Mouse (Mus musculus) adrenal gland, postnatal 25 days (tissue): Measurements from ENCODE around the gene Gpr1. TPM values are rescaled to one million over a fixed set of nuclear protein-coding genes. Genes with fewer than 3 reads are reported as not detected.

Experiments used
- DNase-seq: peaks from one replicate; pipeline ENCODE4 v3.0.0; 2021; ENCODE audit warnings: mixed read lengths
- long read RNA-seq: library from polyadenylated mRNA; stranded (forward); transcript quantifications from one replicate; pipeline ENCODE4 v2.0.0, GENCODE M21; 2021
- total RNA-seq: library from RNA; stranded (reverse); gene quantifications from 2 replicates; pipeline ENCODE4 v1.2.3, GENCODE M21; 2021

Gene Gpr1
- 0.48 TPM in 1 of 2 replicates, not detected in the other for total RNA-seq
- long read RNA-seq = 0 reads

DNA sequence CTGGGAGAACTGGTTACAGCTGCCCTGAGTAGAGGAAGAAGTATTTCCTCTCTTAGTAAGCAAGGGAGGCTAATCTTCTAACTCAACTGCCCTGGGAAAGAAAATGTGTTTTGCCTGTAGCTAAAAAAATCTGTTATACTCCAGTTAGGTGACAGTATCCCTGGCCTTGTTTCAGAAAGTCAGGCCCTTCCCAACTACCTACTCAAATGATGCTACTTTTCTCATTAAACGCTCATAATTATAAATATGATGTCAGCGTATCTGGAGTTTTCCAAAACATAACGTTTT is at the start of gene Gpr1:
Gene Gpr1 (minus strand): TSS at position 273 of the 288 bp plus-strand sequence.
- no peak for DNase-seq

DNA sequence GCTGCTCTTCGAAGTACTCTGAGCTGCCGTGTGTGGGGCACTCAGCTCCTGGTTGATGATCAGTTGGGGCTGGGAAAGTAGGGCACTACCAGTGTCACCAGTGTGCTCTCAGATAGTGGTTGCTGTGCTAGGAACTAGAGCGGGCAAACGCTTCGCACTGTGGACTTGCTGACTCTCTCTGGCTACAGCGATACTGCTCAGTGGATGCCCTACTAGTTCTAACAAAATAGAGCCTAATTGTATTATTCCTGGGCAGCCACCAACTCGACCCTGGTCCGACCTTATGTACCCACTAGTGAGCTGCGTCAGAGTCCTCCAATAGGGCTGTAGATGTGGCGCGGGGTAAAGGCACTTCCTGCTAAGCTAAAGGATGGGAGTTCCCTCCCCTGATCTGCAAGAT is 49.3 kb upstream of the Gpr1 start:
- DNase-seq = no peak

GRCm38 (mm10) chr1:63261041-63261590 is 46.8 kb upstream of the Gpr1 start:
- DNase-seq = no peak

- no peak for DNase-seq
Measured at GRCm38 (mm10) chr1:63260742-63261033, 46.3 kb upstream of the Gpr1 start.

DNA sequence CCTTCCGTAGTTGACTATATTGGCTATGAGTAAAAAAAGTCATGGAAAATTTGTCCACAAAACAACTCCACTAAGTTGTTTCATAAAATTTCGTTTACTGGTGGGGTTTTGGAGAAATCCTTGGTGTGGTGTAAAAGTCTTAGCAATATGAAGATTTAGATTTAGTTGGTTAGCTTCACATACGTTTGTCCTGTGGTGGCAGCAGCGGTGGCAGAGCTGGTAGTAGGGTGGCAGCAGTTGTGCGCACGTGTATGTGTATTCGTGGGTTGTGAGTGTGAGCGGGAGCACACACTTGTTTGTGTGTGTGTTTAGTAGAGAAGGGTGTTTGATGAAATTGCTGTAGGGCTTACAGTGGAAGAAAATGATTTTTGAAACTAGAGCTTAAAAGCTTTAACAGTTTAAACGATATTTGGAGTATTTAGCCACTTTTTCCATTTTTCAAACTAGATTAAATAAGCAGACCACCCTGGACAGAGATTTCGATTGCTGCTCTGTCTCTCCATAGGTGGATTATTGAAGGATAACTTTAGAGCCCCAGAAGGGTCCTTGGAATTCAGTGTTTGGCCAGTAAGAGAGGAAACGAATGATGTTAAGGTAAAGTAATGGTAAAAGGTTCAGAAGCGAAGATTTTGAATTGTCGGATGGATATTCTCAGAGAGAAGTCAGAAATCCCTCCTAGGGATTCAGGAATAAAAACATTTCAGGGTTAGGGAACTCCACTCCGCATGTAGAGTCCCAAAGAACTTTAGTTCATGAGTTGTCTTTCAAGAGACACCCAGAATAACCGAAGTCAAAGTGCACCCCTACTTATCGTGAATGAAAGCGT is 45.8 kb upstream of the Gpr1 start:
- DNase-seq = no peak

DNA sequence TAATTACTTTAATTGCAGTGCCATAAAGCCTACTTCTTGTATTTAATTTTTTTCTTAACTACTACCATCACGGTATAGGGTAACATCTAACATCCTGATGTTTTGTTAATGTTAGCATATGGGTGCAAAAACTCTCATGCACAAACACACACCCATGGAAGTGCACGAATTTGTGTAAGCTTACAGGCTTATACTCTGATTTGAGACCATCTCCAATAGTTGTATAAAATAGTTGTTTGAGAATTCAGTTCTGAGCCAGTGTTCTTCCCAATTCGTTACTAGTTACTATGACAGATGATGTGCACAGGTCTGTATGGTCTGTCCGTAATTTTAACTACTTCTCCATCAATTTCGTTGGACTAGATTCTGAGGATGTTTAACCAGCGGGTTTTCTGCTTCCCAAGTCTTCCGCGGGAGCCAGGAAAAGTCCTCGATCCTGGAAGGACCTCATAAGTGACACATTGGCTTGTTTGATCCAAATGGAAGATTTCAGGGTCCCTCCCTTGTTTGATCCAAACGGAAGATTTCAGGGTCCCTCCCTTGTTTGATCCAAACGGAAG is 45.0 kb upstream of the Gpr1 start:
- DNase-seq = no peak

DNA sequence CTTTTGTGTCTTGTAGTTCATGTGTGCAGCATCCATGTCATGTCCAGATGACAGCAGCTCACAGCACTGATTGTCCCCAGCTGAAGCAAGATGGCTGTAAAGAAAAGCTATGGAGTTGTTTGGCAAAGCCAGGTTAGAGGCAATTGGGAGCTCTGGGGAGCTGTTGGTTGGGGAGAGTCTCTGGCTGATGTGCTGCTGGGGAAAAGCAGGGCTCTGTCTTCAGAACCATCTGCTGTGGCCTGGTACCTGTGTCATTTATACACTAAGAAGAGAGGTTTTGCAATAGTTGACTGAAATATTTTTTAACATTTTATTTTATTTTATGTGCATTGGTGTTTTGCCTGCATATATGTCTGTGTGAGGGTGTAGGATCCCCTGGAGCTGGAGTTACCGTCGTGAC is 44.2 kb upstream of the Gpr1 start:
- DNase-seq = no peak

DNA sequence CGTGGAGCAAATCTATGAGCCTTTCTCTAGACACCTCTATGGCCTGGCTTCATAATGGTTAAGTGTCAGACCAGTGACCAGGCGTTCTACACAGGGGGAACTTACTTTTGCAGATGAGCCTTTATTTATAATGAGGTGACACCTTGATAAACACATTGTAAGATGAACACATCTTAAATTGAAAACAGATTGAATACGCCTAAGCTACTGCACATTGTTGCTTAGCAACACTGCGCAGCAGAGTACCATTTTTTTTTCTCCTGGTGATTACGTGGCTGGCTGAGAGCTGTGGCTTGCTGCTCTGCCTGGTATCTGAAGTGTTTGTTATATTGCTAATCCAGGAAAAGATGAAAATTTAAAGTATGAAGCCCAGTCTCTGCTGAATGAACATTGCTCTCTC is 41.7 kb upstream of the Gpr1 start:
- no peak for DNase-seq

DNA sequence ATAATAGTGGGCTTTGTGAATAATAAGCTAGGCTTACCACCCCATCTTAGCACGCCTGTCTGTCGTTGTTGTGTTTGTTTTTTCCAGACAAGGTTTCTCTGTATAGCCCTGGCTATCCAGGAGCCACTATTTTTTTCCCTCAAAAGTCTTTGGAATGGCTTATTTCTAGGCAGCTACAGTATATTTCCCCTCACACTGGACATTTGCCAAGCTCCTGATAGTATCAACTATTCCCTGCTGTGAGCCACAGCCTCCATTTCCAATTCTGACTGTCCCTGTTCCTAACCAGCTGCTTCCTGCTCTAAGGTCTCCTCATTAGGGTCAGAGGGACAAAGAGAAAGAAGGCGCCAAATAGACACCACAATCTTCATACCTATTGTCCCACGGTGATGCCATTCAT is 40.8 kb upstream of the Gpr1 start:
- no peak for DNase-seq

- DNase-seq = no peak
Measured at GRCm38 (mm10) chr1:63253291-63253690, 38.9 kb upstream of the Gpr1 start.

- no peak for DNase-seq
Measured at GRCm38 (mm10) chr1:63252351-63253209, 38.2 kb upstream of the Gpr1 start.

GRCm38 (mm10) chr1:63249261-63249660 is 34.9 kb upstream of the Gpr1 start:
- no peak for DNase-seq

- no peak for DNase-seq
Measured at GRCm38 (mm10) chr1:63248360-63248851, 34.1 kb upstream of the Gpr1 start.

DNA sequence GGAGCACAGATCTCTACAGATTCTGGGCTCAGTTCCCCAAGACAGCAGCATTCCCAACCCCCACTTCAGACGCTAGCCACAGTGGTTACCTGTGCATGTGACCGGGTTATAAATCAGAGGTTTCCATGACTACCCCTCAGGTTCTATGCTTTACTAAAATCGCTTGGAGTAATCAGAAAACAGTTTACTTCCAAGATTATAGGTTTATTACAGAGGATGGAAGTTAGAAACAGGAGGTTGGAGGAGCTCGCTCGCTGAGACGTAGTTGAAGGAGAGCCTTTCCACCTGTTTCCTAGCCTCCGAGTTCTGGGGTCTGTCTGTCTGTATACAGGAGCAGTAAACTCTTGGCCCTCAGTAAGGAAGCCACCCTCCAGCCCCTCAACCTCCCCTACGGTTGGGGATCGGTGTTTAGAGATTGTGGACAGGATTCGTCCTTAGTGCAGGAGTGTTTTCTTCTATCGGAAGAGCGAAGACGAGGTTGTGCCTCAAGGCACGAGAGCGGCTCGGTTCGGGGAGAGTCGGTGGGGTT is 33.6 kb upstream of the Gpr1 start:
- no peak for DNase-seq

DNA sequence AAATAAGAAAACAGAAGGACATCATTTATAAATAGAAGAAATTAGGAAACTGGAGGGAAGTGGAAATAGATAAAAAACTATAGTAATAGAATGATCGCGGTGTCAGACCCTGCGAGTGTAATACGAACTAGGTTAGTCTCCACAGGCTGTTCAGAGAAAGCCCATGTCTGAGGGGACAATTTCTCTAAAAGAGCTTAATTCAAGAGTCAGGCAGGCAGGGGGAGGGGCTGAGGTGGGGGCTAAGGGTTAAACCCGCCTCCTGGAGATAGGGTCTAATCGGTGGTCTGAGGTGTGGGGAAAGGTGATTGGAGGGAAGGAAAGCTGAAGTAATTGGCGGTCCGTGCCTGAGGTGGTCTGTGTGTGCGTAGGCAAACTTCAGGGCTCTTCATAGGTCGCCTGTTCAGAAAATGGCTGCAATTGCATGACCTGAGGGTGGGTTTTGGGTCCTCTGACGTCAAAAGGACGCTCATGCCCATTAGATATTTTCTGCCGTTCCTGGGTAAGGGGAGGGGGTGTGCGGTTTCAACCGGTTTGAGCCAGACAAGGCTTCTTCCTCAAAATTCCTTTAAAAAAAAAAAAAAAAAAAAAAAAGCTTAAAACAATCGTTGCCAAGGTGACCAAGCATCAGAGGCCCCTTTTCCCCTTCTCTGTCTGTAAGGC is 32.6 kb upstream of the Gpr1 start:
- no peak for DNase-seq

DNA sequence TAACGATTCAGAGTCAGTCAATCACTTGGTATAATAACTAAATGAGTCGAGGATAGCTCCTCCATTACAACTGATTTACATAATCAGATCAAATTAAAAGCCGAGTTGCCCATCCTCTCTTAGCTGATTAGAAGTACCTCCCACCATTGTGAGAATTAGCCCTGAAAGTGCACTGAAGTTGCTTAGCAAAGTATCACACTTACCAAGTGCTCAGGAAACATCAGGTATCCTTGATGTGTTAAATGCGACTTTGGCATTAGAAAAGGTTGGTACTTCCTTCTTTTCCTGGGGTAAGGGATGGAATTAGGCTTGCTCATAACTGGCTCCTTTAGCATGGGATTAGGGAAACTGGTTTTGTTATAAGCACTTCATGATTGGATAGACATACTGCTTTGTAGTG is 29.5 kb upstream of the Gpr1 start:
- no peak for DNase-seq

DNA sequence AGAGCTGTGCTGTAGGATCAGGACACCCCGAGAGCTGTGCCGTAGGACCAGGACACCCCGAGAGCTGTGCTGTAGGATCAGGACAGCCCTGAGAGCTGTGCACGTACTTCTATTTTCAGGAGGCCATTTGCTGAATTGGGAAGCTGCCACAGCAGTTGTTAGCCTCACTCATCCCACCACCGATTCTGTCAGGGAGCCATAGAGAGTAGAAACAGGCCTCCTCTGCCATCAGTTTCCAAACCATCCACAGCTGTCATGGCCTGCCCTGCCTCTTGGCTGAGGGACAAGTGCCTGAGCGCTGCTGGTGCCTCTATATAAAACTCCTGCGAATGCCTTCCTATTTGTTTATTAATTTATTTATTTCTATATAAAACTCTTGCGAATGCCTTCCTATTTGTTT is 25.4 kb upstream of the Gpr1 start:
- no peak for DNase-seq

DNA sequence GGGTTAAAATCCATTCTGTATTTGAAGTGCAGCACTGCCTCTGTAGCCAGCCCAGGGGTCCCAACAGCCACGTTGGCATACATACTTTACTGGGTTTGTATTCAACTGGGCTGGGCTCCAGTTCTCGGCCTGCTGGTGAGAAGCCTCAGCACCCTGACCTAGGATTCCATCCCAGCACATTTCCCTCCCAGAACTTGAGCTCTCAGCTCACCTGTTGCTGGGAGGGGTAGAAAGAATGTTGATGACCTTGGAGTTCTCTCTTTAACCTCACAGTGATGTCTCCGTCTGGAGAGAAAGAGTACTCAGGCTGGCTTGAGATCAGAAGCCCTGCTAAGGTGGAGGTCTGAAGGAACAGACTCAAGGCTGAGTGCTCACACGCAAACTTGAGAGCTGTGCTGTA is 25.0 kb upstream of the Gpr1 start:
- DNase-seq = no peak

DNA sequence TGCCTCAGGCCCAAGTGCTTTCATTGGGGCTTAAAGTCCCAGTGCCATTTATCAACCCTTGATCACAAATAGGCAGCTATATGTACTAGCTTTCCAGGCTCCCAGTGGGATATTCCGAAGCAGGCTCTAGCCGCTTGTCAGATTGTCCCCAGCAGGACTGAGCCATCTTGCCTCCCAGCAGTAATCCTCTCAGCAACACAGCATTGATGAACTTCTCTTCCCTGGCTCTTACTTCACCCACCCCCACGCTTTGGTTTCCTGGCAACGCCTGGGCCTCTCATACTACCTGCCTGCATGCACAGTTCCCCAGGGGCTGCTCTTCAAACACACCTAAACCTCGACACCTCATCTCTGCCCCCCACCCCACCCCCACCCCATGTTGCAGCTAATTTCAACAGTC is 23.0 kb upstream of the Gpr1 start:
- DNase-seq = no peak

GRCm38 (mm10) chr1:63227241-63227640 is 12.9 kb upstream of the Gpr1 start:
- no peak for DNase-seq

DNA sequence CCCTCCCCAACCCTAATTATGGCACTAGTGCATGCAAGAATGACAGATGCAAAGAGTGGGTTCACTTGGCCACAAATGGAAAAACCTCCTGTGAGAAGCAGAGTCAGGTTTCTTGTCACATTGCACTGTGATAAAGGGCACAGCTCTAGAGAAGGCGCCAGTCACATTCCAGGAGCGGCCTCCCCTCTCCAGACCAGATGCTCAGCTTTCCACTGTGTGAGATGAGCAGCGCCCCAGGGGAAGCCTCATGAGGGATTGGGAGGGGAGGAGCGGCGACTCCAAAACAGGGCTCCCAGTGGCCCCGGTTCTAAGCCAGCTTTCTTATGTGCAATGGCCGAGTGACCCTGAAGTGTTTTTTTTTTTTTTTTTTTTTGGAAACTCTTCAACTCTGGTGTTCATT is 11.5 kb upstream of the Gpr1 start:
- no peak for DNase-seq

DNA sequence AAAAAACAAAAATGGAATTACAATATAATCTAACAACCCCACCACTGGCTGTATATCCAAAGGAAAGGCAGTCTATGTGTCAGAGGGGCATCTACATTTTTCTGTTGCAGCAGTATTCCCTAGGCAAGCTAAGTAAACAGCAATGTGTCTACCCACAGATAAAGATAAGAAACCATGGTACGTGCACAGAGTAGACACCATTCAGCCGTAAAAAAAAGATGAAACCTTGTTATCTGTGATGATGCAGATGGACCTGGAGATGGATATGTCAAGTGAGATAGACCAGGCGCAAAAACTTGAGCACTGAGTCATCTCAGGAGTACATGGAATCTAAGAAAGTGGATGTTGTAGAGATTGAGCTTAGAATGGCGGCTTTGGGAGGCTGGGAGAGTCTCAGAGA is 10.7 kb upstream of the Gpr1 start:
- no peak for DNase-seq
